In the genomic region with DNA sequence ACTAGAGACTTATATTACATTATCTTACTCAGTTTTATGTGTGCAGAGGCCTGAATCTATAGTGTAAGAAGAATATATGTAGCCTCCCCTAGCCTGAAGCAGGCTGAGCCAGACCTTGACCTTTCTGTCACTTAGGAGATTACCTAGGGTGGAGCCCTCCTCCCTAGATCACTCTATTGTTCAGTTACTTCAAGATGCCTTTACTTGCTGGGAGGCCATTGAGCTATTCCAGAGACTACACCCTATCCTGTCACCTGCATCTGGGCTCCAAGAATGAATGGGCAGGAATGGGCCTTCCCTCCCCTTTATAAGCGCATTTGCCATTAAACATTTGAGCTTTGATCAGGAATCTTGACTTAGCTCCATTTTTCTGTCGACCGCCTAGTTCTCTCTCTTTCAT, we compare ENCODE assay signal across 17 mouse cellular contexts.
"Had no signal": no experiment of that assay in that cellular context is flagged by ENCODE, and none has a peak within 500 bp of the region (broad histone marks: within the 10 kb centered on the region; RNA-seq: fewer than 3 reads in every experiment).

No protein-coding gene starts in this region.

- H3K36me3 ChIP-seq: midbrain, embryonic 10.5 days; midbrain, embryonic 12.5 days; neural tube, embryonic 13.5 days; neural tube, embryonic 15.5 days had no signal

- H3K27ac ChIP-seq: midbrain, embryonic 10.5 days; midbrain, embryonic 12.5 days; neural tube, embryonic 13.5 days; neural tube, embryonic 15.5 days had no signal

- H3K4me1 ChIP-seq: midbrain, embryonic 10.5 days; midbrain, embryonic 12.5 days; neural tube, embryonic 13.5 days; neural tube, embryonic 15.5 days had no signal

- H3K4me3 ChIP-seq: midbrain, embryonic 10.5 days; midbrain, embryonic 12.5 days; myocyte; neural tube, embryonic 13.5 days; neural tube, embryonic 15.5 days had no signal

- DNase-seq: lung, embryonic 14.5 days; lung, postnatal 10 days; lung, postnatal 4 days; midbrain, embryonic 14.5 days; retina, postnatal 1 day; right cerebral cortex, adult 18-20 months; right cerebral cortex, postnatal 25 days; right cerebral cortex, postnatal 4 days; spleen, adult 18-20 months; thymus, adult 18-20 months; thymus, postnatal 14 days; thymus, postnatal 36 days had no signal

- H3K27me3 ChIP-seq: midbrain, embryonic 12.5 days; neural tube, embryonic 13.5 days; neural tube, embryonic 15.5 days had no signal

- H3K9ac ChIP-seq: lung, embryonic 14.5 days; midbrain, embryonic 12.5 days; neural tube, embryonic 13.5 days; neural tube, embryonic 15.5 days had no signal

- H3K9me3 ChIP-seq: midbrain, embryonic 10.5 days; midbrain, embryonic 12.5 days; neural tube, embryonic 13.5 days; neural tube, embryonic 15.5 days had no signal
